13 mouse cellular contexts compared by ENCODE assay signal in the genomic region with DNA sequence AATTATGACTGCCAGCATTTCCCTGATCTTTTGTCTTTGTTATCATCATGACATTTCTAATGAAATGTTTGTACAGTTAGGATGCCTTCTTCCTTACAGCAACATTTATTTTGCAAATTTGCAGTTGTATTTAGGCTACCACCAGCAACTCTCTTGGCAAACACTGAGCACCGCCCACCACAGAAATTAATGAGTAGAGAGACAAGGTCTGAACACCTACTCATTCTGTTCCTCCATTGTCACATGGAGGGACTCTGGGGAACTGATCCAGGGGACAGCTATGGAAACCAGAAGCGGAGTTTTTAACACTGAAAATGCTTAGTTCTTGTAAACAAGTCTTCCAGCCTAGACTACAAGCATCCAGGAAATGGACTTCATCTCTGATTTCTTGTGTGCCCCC.
"Had no signal": no experiment of that assay in that cellular context is flagged by ENCODE, and none has a peak within 500 bp of the region (broad histone marks: within the 10 kb centered on the region; RNA-seq: fewer than 3 reads in every experiment).

No protein-coding gene starts in this region.

- H3K27ac ChIP-seq: kidney, postnatal 0 days; limb, embryonic 13.5 days; liver, embryonic 15.5 days; midbrain, embryonic 12.5 days; neural tube, embryonic 15.5 days; stomach, embryonic 15.5 days had no signal

- H3K9me3 ChIP-seq: limb, embryonic 13.5 days; liver, embryonic 15.5 days; midbrain, embryonic 12.5 days; neural tube, embryonic 15.5 days; stomach, embryonic 15.5 days had no signal

- H3K4me3 ChIP-seq: limb, embryonic 13.5 days; liver, embryonic 15.5 days; midbrain, embryonic 12.5 days; myocyte; neural tube, embryonic 15.5 days; stomach, embryonic 15.5 days had no signal

- H3K36me3 ChIP-seq: limb, embryonic 13.5 days; liver, embryonic 15.5 days; midbrain, embryonic 12.5 days; neural tube, embryonic 15.5 days; stomach, embryonic 15.5 days had no signal

- H3K27me3 ChIP-seq: limb, embryonic 13.5 days; liver, embryonic 15.5 days; midbrain, embryonic 12.5 days; neural tube, embryonic 15.5 days; stomach, embryonic 15.5 days had no signal

- DNase-seq: kidney, adult 11 months; kidney, adult 9 months; kidney, postnatal 36 days; lung, embryonic 14.5 days; lung, postnatal 14 days; thymus, postnatal 4 days had no signal

- H3K4me1 ChIP-seq: limb, embryonic 13.5 days; liver, embryonic 15.5 days; stomach, embryonic 15.5 days had no signal

- H3K9ac ChIP-seq: limb, embryonic 13.5 days; liver, embryonic 15.5 days; lung, embryonic 14.5 days; midbrain, embryonic 12.5 days; neural tube, embryonic 15.5 days; stomach, embryonic 15.5 days had no signal
